Mouse (Mus musculus): ENCODE results near the gene Brd4.
"Not testable (repeated sequence)": the region's sequence is repeated elsewhere in the genome, so short reads cannot be mapped to it uniquely, and the experiment has no call there.

The Brd4 gene

GRCm38 (mm10) chr17:32229256-32229655, 55.3 kb downstream of the Brd4 start:
- DNase-seq (ENCODE audit: low spot score): no peak

- no peak for DNase-seq (ENCODE audit: low spot score)
These were observed 63.6 kb downstream of the Brd4 start for GRCm38 (mm10) chr17:32220873-32221272.

GRCm38 (mm10) chr17:32215587-32215986, 68.9 kb downstream of the Brd4 start:
- not testable (repeated sequence) for DNase-seq (ENCODE audit: low spot score)

- DNase-seq (ENCODE audit: low spot score): not testable (repeated sequence)
These were observed 73.0 kb downstream of the Brd4 start for GRCm38 (mm10) chr17:32211554-32211953.

- no peak for DNase-seq (ENCODE audit: low spot score)
These were observed 74.8 kb downstream of the Brd4 start for GRCm38 (mm10) chr17:32209752-32210151.

GRCm38 (mm10) chr17:32209144-32209543, 75.4 kb downstream of the Brd4 start:
- no peak for DNase-seq (ENCODE audit: low spot score)

GRCm38 (mm10) chr17:32207586-32208245, 76.8 kb downstream of the Brd4 start:
- no peak for DNase-seq (ENCODE audit: low spot score)

GRCm38 (mm10) chr17:32205345-32205744, 79.2 kb downstream of the Brd4 start:
- DNase-seq (ENCODE audit: low spot score): no peak

- DNase-seq (ENCODE audit: low spot score): no peak
These were observed 81.5 kb downstream of the Brd4 start for GRCm38 (mm10) chr17:32202972-32203371.

GRCm38 (mm10) chr17:32201086-32201485, 83.4 kb downstream of the Brd4 start:
- DNase-seq (ENCODE audit: low spot score): no peak

- DNase-seq (ENCODE audit: low spot score): no peak
These were observed 84.7 kb downstream of the Brd4 start for GRCm38 (mm10) chr17:32199796-32200195.

GRCm38 (mm10) chr17:32197156-32197555, 87.4 kb downstream of the Brd4 start:
- no peak for DNase-seq (ENCODE audit: low spot score)

- DNase-seq (ENCODE audit: low spot score): no peak
These were observed 88.8 kb downstream of the Brd4 start for GRCm38 (mm10) chr17:32195725-32196124.

- DNase-seq (ENCODE audit: low spot score): no peak
These were observed 91.5 kb downstream of the Brd4 start for GRCm38 (mm10) chr17:32193010-32193409.

GRCm38 (mm10) chr17:32189850-32190249, 94.7 kb downstream of the Brd4 start:
- DNase-seq (ENCODE audit: low spot score): no peak

- no peak for DNase-seq (ENCODE audit: low spot score)
These were observed 95.5 kb downstream of the Brd4 start, which contains the start of gene Ephx3 for GRCm38 (mm10) chr17:32188863-32189636. Ephx3 (minus strand) TSS chr17:32189549.

- DNase-seq (ENCODE audit: low spot score): no peak
These were observed 101.5 kb downstream of the Brd4 start for GRCm38 (mm10) chr17:32183017-32183416.

GRCm38 (mm10) chr17:32179621-32180491, 104.7 kb downstream of the Brd4 start:
- DNase-seq (ENCODE audit: low spot score): no peak

- DNase-seq (ENCODE audit: low spot score): no peak
These were observed 107.6 kb downstream of the Brd4 start for GRCm38 (mm10) chr17:32176919-32177318.

- DNase-seq (ENCODE audit: low spot score): no peak
These were observed 111.4 kb downstream of the Brd4 start for GRCm38 (mm10) chr17:32173166-32173565.

- no peak for DNase-seq (ENCODE audit: low spot score)
These were observed 112.0 kb downstream of the Brd4 start for GRCm38 (mm10) chr17:32172485-32172884.

GRCm38 (mm10) chr17:32169518-32170225, 114.8 kb downstream of the Brd4 start:
- DNase-seq (ENCODE audit: low spot score): no peak
